Mouse (Mus musculus) kidney, postnatal 0 days (tissue): ENCODE results near the gene Apob. TPM values are rescaled to one million over a fixed set of nuclear protein-coding genes. Genes with fewer than 3 reads are reported as not detected.

Experiments used
- ATAC-seq: fragments of 200-750 bp; cut with Nextera tagmentation; replicated peaks from 2 replicates; pipeline ENCODE4 v1.8.0; 2017; ENCODE audit warnings: low read depth, moderate number of reproducible peaks, moderate TSS enrichment, moderate library complexity; ENCODE audit not compliant: low FRiP score
- DNase-seq: peaks from one replicate; pipeline ENCODE4 v3.0.0-alpha.2; 2016; ENCODE audit warnings: low spot score
- H3K27ac ChIP-seq: fragments of 300-500 bp; sonication (generic); 2 replicates; pipeline ENCODE4 v1.5.1; 2014; ENCODE audit warnings: mild to moderate bottlenecking
- H3K27me3 ChIP-seq: fragments of 300-500 bp; sonication (generic); 2 replicates; pipeline ENCODE4 v1.6.1; 2014; ENCODE audit warnings: low read length, mixed read lengths; ENCODE audit not compliant: insufficient read depth
- H3K36me3 ChIP-seq: fragments of 300-500 bp; sonication (generic); 2 replicates; pipeline ENCODE4 v1.6.1; 2014; ENCODE audit warnings: low read length, mixed read lengths; ENCODE audit not compliant: insufficient read depth
- H3K4me1 ChIP-seq: fragments of 300-500 bp; sonication (generic); replicated peaks from 2 replicates; pipeline ENCODE4 v1.6.1; 2014; ENCODE audit warnings: antibody characterized with exemption, low read length, mixed read lengths; ENCODE audit not compliant: insufficient read depth
- H3K4me2 ChIP-seq: fragments of 300-500 bp; sonication (generic); 2 replicates; pipeline ENCODE4 v1.6.1; 2014; ENCODE audit warnings: mild to moderate bottlenecking, low read length, moderate library complexity, mixed read lengths
- H3K4me3 ChIP-seq: fragments of 300-500 bp; sonication (generic); replicated peaks from 2 replicates; pipeline ENCODE4 v1.5.1; 2014; ENCODE audit warnings: low read depth, low read length
- H3K9ac ChIP-seq: fragments of 300-500 bp; sonication (generic); 2 replicates; pipeline ENCODE4 v1.6.1; 2014; ENCODE audit warnings: low read depth, low read length
- H3K9me3 ChIP-seq: fragments of 300-500 bp; sonication (generic); replicated peaks from 2 replicates; pipeline ENCODE4 v1.6.1; 2016; ENCODE audit warnings: low read length, inconsistent platforms, mixed read lengths
- CTCF ChIP-seq: IDR thresholded peaks from 2 replicates; pipeline ENCODE4 v1.5.1; 2016; ENCODE audit warnings: antibody characterized with exemption, low read depth, mild to moderate bottlenecking, moderate library complexity
- WGBS: fragments of 180-500 bp; shearing (Covaris S2); extraction: QIAGEN DNeasy Blood & Tissue Kit; methylation state at CpG from one replicate; pipeline ENCODE4 v1.1.7; 2014; 5-methylcytosine and 5-hydroxymethylcytosine counted together
- polyA plus RNA-seq: library from polyadenylated mRNA; unstranded; fragments of >200 nt; fragmentation: Nextera tagmentation; extraction: Ambion mirVana; gene quantifications from 2 replicates; pipeline ENCODE4 v1.2.1, GENCODE M21; 2015

The Apob gene
- 0.03 and 0.06 TPM in 2 replicates for polyA plus RNA-seq

- Histone ChIP-seq H3K36me3 (no peaks in the 10 kb centered on the region), H3K9ac (no peak within 1 kb of the TSS), H3K27me3 (no peaks in the 10 kb centered on the region), H3K4me3 (no peak within 1 kb of the TSS), H3K27ac (no peak within 1 kb of the TSS), H3K9me3 (no peaks in the 10 kb centered on the region), H3K4me2 (no peak within 1 kb of the TSS), H3K4me1 (no peaks in the 10 kb centered on the region)
- WGBS: 82% methylated on average over 20 of the region's 20 CpGs
- no peak for TF ChIP-seq CTCF
- DNase-seq: no peak
- ATAC-seq: 0 out of 2 replicates have a peak, but pooled peaks have one; percentile 23
Measured at GRCm38 (mm10) chr12:7977466-7978189, at the start of gene Apob. TSS of gene Apob (plus strand) at chr12:7977648.

GRCm38 (mm10) chr12:7932405-7932920 is 45.0 kb upstream of the Apob start:
- DNase-seq: no peak
- Histone ChIP-seq H3K27me3 (no peaks in the 10 kb centered on the region), H3K9me3 (no peaks in the 10 kb centered on the region), H3K4me1 (no peaks in the 10 kb centered on the region), H3K4me2 (no peak overlapping the region), H3K27ac (no peak overlapping the region), H3K4me3 (no peak overlapping the region), H3K9ac (no peak overlapping the region), H3K36me3 (no peaks in the 10 kb centered on the region)
- no peak for ATAC-seq
- TF ChIP-seq CTCF: no peak
- WGBS: 61% methylated on average over 4 of the region's 4 CpGs

GRCm38 (mm10) chr12:7950098-7950745 is 27.2 kb upstream of the Apob start:
- no peak overlapping the region for H3K4me2 ChIP-seq
- H3K9ac ChIP-seq: no peak overlapping the region
- no peaks in the 10 kb centered on the region for H3K4me1 ChIP-seq
- no peak overlapping the region for H3K4me3 ChIP-seq
- no peak for ATAC-seq
- no peak for DNase-seq
- H3K36me3 ChIP-seq: no peaks in the 10 kb centered on the region
- H3K27me3 ChIP-seq: no peaks in the 10 kb centered on the region
- no peaks in the 10 kb centered on the region for H3K9me3 ChIP-seq
- H3K27ac ChIP-seq: no peak overlapping the region
- no peak for TF ChIP-seq CTCF
- WGBS: 80% methylated on average over 9 of the region's 9 CpGs

GRCm38 (mm10) chr12:7958851-7959250 is 18.6 kb upstream of the Apob start:
- ATAC-seq (no peak), DNase-seq (no peak)
- Histone ChIP-seq H3K36me3 (no peaks in the 10 kb centered on the region), H3K4me2 (no peak overlapping the region), H3K9ac (no peak overlapping the region), H3K4me3 (no peak overlapping the region), H3K9me3 (no peaks in the 10 kb centered on the region), H3K27ac (no peak overlapping the region), H3K27me3 (no peaks in the 10 kb centered on the region), H3K4me1 (no peaks in the 10 kb centered on the region)
- no peak for TF ChIP-seq CTCF
- 58% methylated on average over 1 of the region's 1 CpGs for WGBS

- TF ChIP-seq CTCF: no peak
- Histone ChIP-seq H3K4me3 (no peak overlapping the region), H3K36me3 (no peaks in the 10 kb centered on the region), H3K27ac (no peak overlapping the region), H3K4me2 (no peak overlapping the region), H3K9me3 (no peaks in the 10 kb centered on the region), H3K27me3 (no peaks in the 10 kb centered on the region), H3K9ac (no peak overlapping the region), H3K4me1 (no peaks in the 10 kb centered on the region)
- ATAC-seq: no peak
- WGBS: 80% methylated on average over 6 of the region's 6 CpGs
- DNase-seq: no peak
Measured at GRCm38 (mm10) chr12:7959310-7959918, 18.0 kb upstream of the Apob start.

- no peak overlapping the region for H3K4me3 ChIP-seq
- ATAC-seq (0 out of 2 replicates have a peak, but pooled peaks have one; percentile 43), DNase-seq (peak; percentile 52)
- no peaks in the 10 kb centered on the region for H3K27me3 ChIP-seq
- H3K27ac ChIP-seq: no peak overlapping the region
- H3K36me3 ChIP-seq: no peaks in the 10 kb centered on the region
- no peaks in the 10 kb centered on the region for H3K4me1 ChIP-seq
- H3K4me2 ChIP-seq: no peak overlapping the region
- TF ChIP-seq CTCF: no peak
- 43% methylated on average over 5 of the region's 5 CpGs for WGBS
- no peak overlapping the region for H3K9ac ChIP-seq
- H3K9me3 ChIP-seq: no peaks in the 10 kb centered on the region
Measured at GRCm38 (mm10) chr12:7962314-7962927, 15.0 kb upstream of the Apob start.
